Mouse (Mus musculus) liver, embryonic 11.5 days (tissue): ENCODE results near the gene Katnb1. TPM values are rescaled to one million over a fixed set of nuclear protein-coding genes. Genes with fewer than 3 reads are reported as not detected.

Experiments used
- ATAC-seq: fragments of 200-750 bp; cut with Nextera tagmentation; replicated peaks from 2 replicates; pipeline ENCODE4 v1.8.0; 2017; ENCODE audit warnings: moderate number of reproducible peaks, mild to moderate bottlenecking, moderate TSS enrichment, moderate library complexity; ENCODE audit not compliant: low FRiP score
- DNase-seq: peaks from one replicate; pipeline ENCODE4 v3.0.0-alpha.2; 2017; ENCODE audit warnings: low spot score
- H3K27ac ChIP-seq: fragments of 300-500 bp; sonication (generic); 2 replicates; pipeline ENCODE4 v1.5.1; 2014; ENCODE audit warnings: mild to moderate bottlenecking, low read depth, low read length, control low read depth
- H3K27me3 ChIP-seq: fragments of 300-500 bp; sonication (generic); replicated peaks from 2 replicates; pipeline ENCODE4 v1.6.1; 2014; ENCODE audit warnings: low read length, mixed read lengths; ENCODE audit not compliant: control insufficient read depth, insufficient read depth
- H3K36me3 ChIP-seq: fragments of 300-500 bp; sonication (generic); 2 replicates; pipeline ENCODE4 v1.6.1; 2014; ENCODE audit warnings: mild to moderate bottlenecking, low read length, moderate library complexity, mixed read lengths; ENCODE audit not compliant: control insufficient read depth, insufficient read depth
- H3K4me1 ChIP-seq: fragments of 300-500 bp; sonication (generic); replicated peaks from 2 replicates; pipeline ENCODE4 v1.6.1; 2014; ENCODE audit warnings: low read length, mixed read lengths; ENCODE audit not compliant: control insufficient read depth, insufficient read depth
- H3K4me2 ChIP-seq: fragments of 300-500 bp; sonication (generic); 2 replicates; pipeline ENCODE4 v1.6.1; 2014; ENCODE audit warnings: mild to moderate bottlenecking, control low read depth, moderate library complexity
- H3K4me3 ChIP-seq: fragments of 300-500 bp; sonication (generic); 2 replicates; pipeline ENCODE4 v1.5.1; 2014; ENCODE audit warnings: low read depth, low read length, control low read depth
- H3K9ac ChIP-seq: fragments of 300-500 bp; sonication (generic); 2 replicates; pipeline ENCODE4 v1.6.1; 2014; ENCODE audit warnings: low read depth, low read length, control low read depth
- H3K9me3 ChIP-seq: fragments of 300-500 bp; sonication (generic); 2 replicates; pipeline ENCODE4 v1.6.1; 2016; ENCODE audit warnings: low read length, inconsistent platforms, mixed read lengths; ENCODE audit not compliant: control insufficient read depth
- WGBS: fragments of 180-500 bp; shearing (Covaris S2); extraction: QIAGEN DNeasy Blood & Tissue Kit; methylation state at CpG from one replicate; pipeline ENCODE4 v1.1.7; 2014; 5-methylcytosine and 5-hydroxymethylcytosine counted together
- polyA plus RNA-seq: library from polyadenylated mRNA; unstranded; fragments of >200 nt; fragmentation: Nextera tagmentation; extraction: Ambion mirVana; gene quantifications from 2 replicates; pipeline ENCODE4 v1.2.1, GENCODE M21; 2014

Katnb1 gene
- polyA plus RNA-seq, 1 experiment from 2014 or later: 25.1 TPM

DNA sequence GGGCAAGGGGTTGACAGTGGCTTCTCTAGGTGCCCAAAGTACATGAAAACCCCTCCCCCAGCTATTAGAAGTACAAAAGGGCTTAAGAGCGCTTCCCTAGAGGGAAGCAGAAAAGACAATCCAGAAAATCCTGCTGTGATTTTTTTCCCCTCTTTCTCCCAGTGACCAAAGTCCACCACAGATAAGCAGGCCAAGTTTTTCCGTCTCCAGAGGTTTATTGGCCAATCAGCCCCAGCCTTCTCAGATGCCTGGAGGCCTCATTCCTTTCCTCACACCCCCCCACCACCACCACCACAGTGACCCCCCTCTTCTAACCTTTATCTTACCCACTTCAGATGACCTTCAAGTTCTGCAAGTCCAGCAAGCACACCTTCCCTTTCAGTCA, 63.6 kb downstream of the Katnb1 start:
- H3K27me3 ChIP-seq: peaks cover 15% of the 10 kb centered on the region
- H3K4me3 ChIP-seq: no peak overlapping the region
- ATAC-seq (no peak), DNase-seq (no peak)
- no peaks in the 10 kb centered on the region for H3K36me3 ChIP-seq
- 62% methylated on average over 2 of the region's 2 CpGs for WGBS
- peaks cover 20% of the 10 kb centered on the region for H3K4me1 ChIP-seq
- H3K9me3 ChIP-seq: no peaks in the 10 kb centered on the region
- H3K4me2 ChIP-seq: no peak overlapping the region
- no peak overlapping the region for H3K9ac ChIP-seq
- no peak overlapping the region; the same call in 1 of the 2 replicates for H3K27ac ChIP-seq

DNA sequence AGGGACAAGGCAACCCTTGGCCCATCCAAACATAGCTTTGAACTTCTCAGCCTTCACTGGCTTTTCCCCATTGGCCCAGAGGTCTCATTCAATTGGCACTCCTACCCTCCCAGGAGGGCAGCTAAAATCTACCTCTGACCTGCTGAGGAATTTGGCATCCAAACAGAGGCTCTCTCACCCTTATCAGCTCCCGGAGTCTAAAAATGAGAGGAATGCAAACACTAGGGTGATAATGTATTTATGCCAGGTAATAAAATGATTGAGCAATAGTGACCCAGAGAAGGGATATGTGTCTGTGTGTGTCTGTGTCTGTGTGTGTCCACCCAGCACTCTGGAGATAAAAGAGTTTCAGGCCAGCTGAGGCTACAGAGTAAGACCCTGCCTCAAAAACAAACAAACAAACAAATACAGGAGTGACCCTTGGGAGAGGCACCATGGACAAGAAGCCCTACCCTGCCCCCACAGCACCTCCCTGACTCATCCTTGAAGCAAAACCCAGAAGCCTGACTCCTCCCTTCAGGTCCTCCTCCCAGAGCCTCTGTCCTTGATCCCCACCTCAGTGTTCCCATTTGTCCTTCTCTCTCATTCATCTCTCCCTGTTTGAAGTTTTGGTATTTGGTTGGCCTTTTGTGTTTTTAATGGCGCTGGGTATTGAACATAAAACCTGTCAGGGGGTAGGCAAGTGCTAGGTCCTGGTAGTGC, 65.2 kb downstream of the Katnb1 start:
- no peaks in the 10 kb centered on the region for H3K36me3 ChIP-seq
- DNase-seq (no peak), ATAC-seq (no peak)
- H3K27ac ChIP-seq: no peak overlapping the region
- peaks cover 16% of the 10 kb centered on the region for H3K4me1 ChIP-seq
- 70% methylated on average over 2 of the region's 2 CpGs for WGBS
- no peak overlapping the region for H3K9ac ChIP-seq
- H3K4me2 ChIP-seq: no peak overlapping the region
- no peak overlapping the region for H3K4me3 ChIP-seq
- no peaks in the 10 kb centered on the region for H3K9me3 ChIP-seq
- peaks cover 15% of the 10 kb centered on the region for H3K27me3 ChIP-seq

DNA sequence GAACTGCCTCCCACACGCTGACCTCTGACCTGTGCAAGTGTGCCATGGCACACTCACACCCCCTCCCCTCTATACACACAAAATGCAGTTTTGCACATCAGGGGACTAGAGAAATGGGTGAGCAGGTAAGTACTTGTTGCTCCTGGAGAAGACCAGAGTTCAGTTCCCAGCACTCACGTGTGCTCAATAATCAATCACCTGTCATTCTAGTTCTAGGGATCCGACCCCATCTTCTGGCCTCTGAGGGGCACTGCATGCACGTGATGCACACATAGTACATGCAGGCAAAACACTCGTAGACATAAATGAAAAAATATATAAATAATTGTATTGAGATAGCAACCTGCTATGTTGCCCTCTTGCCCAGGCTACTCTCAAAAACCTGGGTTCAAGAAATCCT, 65.9 kb downstream of the Katnb1 start:
- H3K36me3 ChIP-seq: no peaks in the 10 kb centered on the region
- 81% methylated on average over 5 of the region's 5 CpGs for WGBS
- H3K4me3 ChIP-seq: no peak overlapping the region
- peaks cover 10% of the 10 kb centered on the region for H3K27me3 ChIP-seq
- H3K27ac ChIP-seq: no peak overlapping the region
- DNase-seq (no peak), ATAC-seq (no peak)
- H3K9ac ChIP-seq: no peak overlapping the region
- no peaks in the 10 kb centered on the region for H3K9me3 ChIP-seq
- no peak overlapping the region for H3K4me2 ChIP-seq
- peaks cover 10% of the 10 kb centered on the region for H3K4me1 ChIP-seq

DNA sequence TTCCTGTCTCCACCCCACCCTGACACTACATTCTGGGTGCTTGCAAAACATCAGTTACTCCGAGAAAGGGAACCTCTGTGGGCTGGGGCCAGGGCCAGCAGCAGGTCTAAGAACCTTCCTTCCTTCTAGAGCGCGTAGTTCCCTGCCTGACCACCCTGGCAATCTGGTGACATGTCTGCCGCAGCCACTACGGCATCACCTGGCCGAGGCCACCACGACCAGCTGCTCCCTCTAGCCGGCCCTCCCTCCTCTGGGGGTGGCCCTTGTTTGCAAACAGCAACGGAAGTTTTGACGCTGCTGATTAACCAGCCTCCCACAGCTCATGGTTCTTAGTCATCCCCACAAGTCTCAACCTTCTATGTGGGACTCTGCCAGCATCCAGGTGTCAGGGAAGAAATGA, 68.4 kb downstream of the Katnb1 start:
- no peaks in the 10 kb centered on the region for H3K36me3 ChIP-seq
- H3K4me2 ChIP-seq: no peak overlapping the region
- H3K9me3 ChIP-seq: no peaks in the 10 kb centered on the region
- peaks cover 3% of the 10 kb centered on the region; the same call in 1 of the 2 replicates for H3K4me1 ChIP-seq
- no peak overlapping the region for H3K4me3 ChIP-seq
- DNase-seq (no peak), ATAC-seq (no peak)
- no peaks in the 10 kb centered on the region for H3K27me3 ChIP-seq
- H3K9ac ChIP-seq: no peak overlapping the region
- WGBS: 27% methylated on average over 10 of the region's 10 CpGs
- H3K27ac ChIP-seq: no peak overlapping the region

DNA sequence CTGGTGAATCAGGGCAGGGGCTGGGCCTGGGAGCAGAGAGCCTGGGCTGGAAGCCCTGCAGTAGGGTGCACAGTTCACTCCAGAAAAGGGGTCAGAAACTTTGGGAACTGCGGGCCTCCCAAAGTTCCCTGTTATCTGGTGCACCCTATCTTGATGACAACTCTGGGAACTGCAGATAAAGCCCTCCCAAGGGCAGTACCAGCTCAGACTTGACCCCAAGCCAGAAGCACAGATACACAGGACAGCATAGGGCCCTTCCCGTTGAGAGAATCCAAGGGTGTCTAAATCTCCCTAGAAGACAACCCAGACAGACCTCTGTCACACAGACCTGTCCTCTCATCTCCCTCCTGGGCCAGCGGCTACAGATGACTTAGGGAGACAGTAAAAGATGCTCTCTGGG, 69.6 kb downstream of the Katnb1 start:
- WGBS: 70% methylated on average over 3 of the region's 3 CpGs
- H3K4me1 ChIP-seq: peaks cover 5% of the 10 kb centered on the region; the same call in 1 of the 2 replicates
- ATAC-seq: no peak
- no peak overlapping the region for H3K4me2 ChIP-seq
- DNase-seq: no peak
- H3K4me3 ChIP-seq: no peak overlapping the region
- H3K27me3 ChIP-seq: no peaks in the 10 kb centered on the region
- no peaks in the 10 kb centered on the region for H3K36me3 ChIP-seq
- no peak overlapping the region for H3K27ac ChIP-seq
- H3K9ac ChIP-seq: no peak overlapping the region
- no peaks in the 10 kb centered on the region for H3K9me3 ChIP-seq

Other genes with a start within 250 kb of the Katnb1 start
- 82.2 and 82.9 TPM in 2 replicates for gene Coq9, start 242.9 kb upstream of the Katnb1 start, polyA plus RNA-seq
- gene Ciapin1, start 242.8 kb upstream of the Katnb1 start, polyA plus RNA-seq: 94.8 and 99.5 TPM in 2 replicates
- 162 and 172 TPM in 2 replicates for gene Polr2c, start 223.7 kb upstream of the Katnb1 start, polyA plus RNA-seq
- 13.2 and 13.9 TPM in 2 replicates for gene Dok4, start 204.9 kb upstream of the Katnb1 start, polyA plus RNA-seq
- 16.4 and 17.6 TPM in 2 replicates for gene Ccdc102a, start 163.1 kb upstream of the Katnb1 start, polyA plus RNA-seq
- 1.9 and 2.0 TPM in 2 replicates for gene Adgrg5, start 157.5 kb upstream of the Katnb1 start, polyA plus RNA-seq
- gene Adgrg1, start 106.4 kb upstream of the Katnb1 start, polyA plus RNA-seq: 125 and 137 TPM in 2 replicates
- 11.8 and 11.9 TPM in 2 replicates for gene Adgrg3, start 63.5 kb upstream of the Katnb1 start, polyA plus RNA-seq
- gene Drc7, start 26.1 kb upstream of the Katnb1 start, polyA plus RNA-seq: 0.26 TPM in 1 of 2 replicates, not detected in the other
- 7.8 and 8.1 TPM in 2 replicates for gene Kifc3, start 121.6 kb downstream of the Katnb1 start, polyA plus RNA-seq
- gene Cngb1, start 225.4 kb downstream of the Katnb1 start, polyA plus RNA-seq: 0.36 TPM in 1 of 2 replicates, not detected in the other
- gene Tepp, start 229.4 kb downstream of the Katnb1 start, polyA plus RNA-seq: not detected in 2 replicates